Mouse (Mus musculus): ENCODE measurements around the gene Bglap3.

GRCm38 (mm10) chr3:88334902-88335435 lies 37.6 kb downstream of the Bglap3 start:
- TF ChIP-seq CTCF (IDR thresholded peaks at IDR 0.05; ENCODE audit: insufficient read depth, low read length) (no peak), POLR2A (IDR thresholded peaks at IDR 0.05; ENCODE audit: borderline replicate concordance, extremely low read depth, low read depth, low read length) (no peak)
